Mouse (Mus musculus) liver, embryonic 11.5 days (tissue): Measurements from ENCODE around the gene Fam222a. TPM values are rescaled to one million over a fixed set of nuclear protein-coding genes. Genes with fewer than 3 reads are reported as not detected.

Source experiments
- ATAC-seq: fragments of 200-750 bp; cut with Nextera tagmentation; replicated peaks from 2 replicates; pipeline ENCODE4 v1.8.0; 2017; ENCODE audit warnings: moderate number of reproducible peaks, mild to moderate bottlenecking, moderate TSS enrichment, moderate library complexity; ENCODE audit not compliant: low FRiP score
- DNase-seq: peaks from one replicate; pipeline ENCODE4 v3.0.0-alpha.2; 2017; ENCODE audit warnings: low spot score
- H3K27ac ChIP-seq: fragments of 300-500 bp; sonication (generic); 2 replicates; pipeline ENCODE4 v1.5.1; 2014; ENCODE audit warnings: mild to moderate bottlenecking, low read depth, low read length, control low read depth
- H3K27me3 ChIP-seq: fragments of 300-500 bp; sonication (generic); replicated peaks from 2 replicates; pipeline ENCODE4 v1.6.1; 2014; ENCODE audit warnings: low read length, mixed read lengths; ENCODE audit not compliant: control insufficient read depth, insufficient read depth
- H3K36me3 ChIP-seq: fragments of 300-500 bp; sonication (generic); 2 replicates; pipeline ENCODE4 v1.6.1; 2014; ENCODE audit warnings: mild to moderate bottlenecking, low read length, moderate library complexity, mixed read lengths; ENCODE audit not compliant: control insufficient read depth, insufficient read depth
- H3K4me1 ChIP-seq: fragments of 300-500 bp; sonication (generic); replicated peaks from 2 replicates; pipeline ENCODE4 v1.6.1; 2014; ENCODE audit warnings: low read length, mixed read lengths; ENCODE audit not compliant: control insufficient read depth, insufficient read depth
- H3K4me2 ChIP-seq: fragments of 300-500 bp; sonication (generic); 2 replicates; pipeline ENCODE4 v1.6.1; 2014; ENCODE audit warnings: mild to moderate bottlenecking, control low read depth, moderate library complexity
- H3K4me3 ChIP-seq: fragments of 300-500 bp; sonication (generic); 2 replicates; pipeline ENCODE4 v1.5.1; 2014; ENCODE audit warnings: low read depth, low read length, control low read depth
- H3K9ac ChIP-seq: fragments of 300-500 bp; sonication (generic); 2 replicates; pipeline ENCODE4 v1.6.1; 2014; ENCODE audit warnings: low read depth, low read length, control low read depth
- H3K9me3 ChIP-seq: fragments of 300-500 bp; sonication (generic); 2 replicates; pipeline ENCODE4 v1.6.1; 2016; ENCODE audit warnings: low read length, inconsistent platforms, mixed read lengths; ENCODE audit not compliant: control insufficient read depth
- WGBS: fragments of 180-500 bp; shearing (Covaris S2); extraction: QIAGEN DNeasy Blood & Tissue Kit; methylation state at CpG from one replicate; pipeline ENCODE4 v1.1.7; 2014; 5-methylcytosine and 5-hydroxymethylcytosine counted together
- polyA plus RNA-seq: library from polyadenylated mRNA; unstranded; fragments of >200 nt; fragmentation: Nextera tagmentation; extraction: Ambion mirVana; gene quantifications from 2 replicates; pipeline ENCODE4 v1.2.1, GENCODE M21; 2014

Gene Fam222a
- polyA plus RNA-seq, 1 experiment from 2014 or later, result 2.3 TPM

GRCm38 (mm10) chr5:114651449-114651848, 83.6 kb downstream of the Fam222a start:
- Histone ChIP-seq H3K4me1 (peaks cover 27% of the 10 kb centered on the region), H3K4me2 (no peak overlapping the region), H3K27ac (no peak overlapping the region), H3K27me3 (peaks cover 23% of the 10 kb centered on the region), H3K36me3 (no peaks in the 10 kb centered on the region), H3K9me3 (no peaks in the 10 kb centered on the region), H3K9ac (no peak overlapping the region), H3K4me3 (no peak overlapping the region)
- WGBS, result 34% methylated on average over 3 of the region's 3 CpGs
- DNase-seq (no peak), ATAC-seq (no peak)

DNA sequence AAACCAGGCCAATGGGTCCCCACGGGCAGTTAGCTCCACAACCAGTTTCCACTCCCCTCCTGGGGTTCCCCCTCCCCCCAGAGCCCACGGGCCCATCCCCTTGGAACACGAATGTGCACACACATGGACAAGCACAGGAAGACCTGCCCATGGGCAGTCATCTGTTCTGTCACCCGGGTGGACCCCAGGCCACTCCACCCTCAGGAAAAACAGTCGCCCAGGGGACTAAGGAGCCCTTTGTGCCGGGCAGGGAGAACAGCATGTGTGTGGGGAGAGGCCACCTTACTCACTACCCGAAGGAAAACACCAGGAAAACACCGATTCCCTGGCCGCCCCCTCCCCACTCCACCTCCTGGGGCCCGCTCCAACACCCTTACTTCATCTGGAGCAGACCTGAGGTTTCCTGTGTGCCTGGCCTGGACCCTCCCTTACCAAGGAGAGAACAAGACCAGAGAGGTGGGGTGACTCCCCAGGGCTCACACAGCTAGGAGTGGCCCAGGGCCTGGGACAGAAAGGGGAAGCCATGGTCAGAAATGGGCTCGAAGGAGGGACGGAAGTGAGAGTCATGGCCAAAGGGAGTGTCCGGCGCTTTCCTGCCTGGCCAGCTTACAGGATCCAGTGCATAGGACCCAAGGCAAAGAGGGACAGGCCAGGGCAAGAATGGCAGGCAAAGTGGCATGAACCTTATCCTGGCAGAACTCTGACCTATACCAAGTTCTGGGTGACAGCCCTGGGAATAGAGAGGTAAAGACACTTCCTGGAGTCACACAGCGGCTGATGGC, 86.0 kb downstream of the Fam222a start:
- H3K27ac ChIP-seq, result no peak overlapping the region
- 0 out of 2 replicates have a peak overlapping the region, but pooled peaks have one; percentile 20 for H3K9ac ChIP-seq
- no peaks in the 10 kb centered on the region for H3K36me3 ChIP-seq
- no peak for ATAC-seq
- no peak for DNase-seq
- WGBS, result 65% methylated on average over 12 of the region's 15 CpGs
- no peak overlapping the region for H3K4me3 ChIP-seq
- peaks cover 15% of the 10 kb centered on the region for H3K4me1 ChIP-seq
- peaks cover 44% of the 10 kb centered on the region for H3K27me3 ChIP-seq
- H3K4me2 ChIP-seq, result no peak overlapping the region
- H3K9me3 ChIP-seq, result no peaks in the 10 kb centered on the region

- Histone ChIP-seq H3K4me2 (no peak overlapping the region), H3K27ac (no peak overlapping the region), H3K9me3 (no peaks in the 10 kb centered on the region), H3K4me3 (no peak overlapping the region), H3K9ac (no peak overlapping the region), H3K4me1 (peaks cover 4% of the 10 kb centered on the region), H3K27me3 (peaks cover 51% of the 10 kb centered on the region), H3K36me3 (no peaks in the 10 kb centered on the region)
- 81% methylated on average over 5 of the region's 5 CpGs for WGBS
- no peak for DNase-seq
- ATAC-seq, result no peak
Observed at GRCm38 (mm10) chr5:114655721-114656120, 87.9 kb downstream of the Fam222a start.

GRCm38 (mm10) chr5:114656305-114656704, 88.5 kb downstream of the Fam222a start:
- ATAC-seq (no peak), DNase-seq (no peak)
- no peaks in the 10 kb centered on the region for H3K36me3 ChIP-seq
- 73% methylated on average over 7 of the region's 7 CpGs for WGBS
- no peak overlapping the region for H3K9ac ChIP-seq
- no peaks in the 10 kb centered on the region for H3K9me3 ChIP-seq
- no peak overlapping the region for H3K4me3 ChIP-seq
- no peak overlapping the region for H3K27ac ChIP-seq
- no peak overlapping the region for H3K4me2 ChIP-seq
- peaks cover 52% of the 10 kb centered on the region for H3K27me3 ChIP-seq
- H3K4me1 ChIP-seq, result no peaks in the 10 kb centered on the region

DNA sequence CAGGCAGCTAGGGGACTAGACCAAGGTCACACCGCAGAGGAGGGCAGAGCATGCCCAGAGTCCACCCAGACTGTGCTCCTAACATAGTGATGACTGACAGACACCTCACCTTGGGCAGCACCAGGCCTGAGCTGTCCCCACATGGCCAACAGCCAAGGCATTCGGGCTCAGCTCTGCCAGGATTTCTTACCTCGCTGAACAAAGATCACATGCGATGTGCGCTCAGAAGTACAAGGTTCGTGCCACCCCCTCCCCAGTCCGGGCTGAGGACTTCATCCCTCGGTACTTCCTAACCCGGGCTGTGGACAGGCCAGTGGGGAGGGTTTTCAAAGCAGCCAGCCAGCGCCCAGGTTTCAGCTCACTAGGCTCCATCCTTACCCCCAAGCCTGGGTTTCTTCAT, 89.6 kb downstream of the Fam222a start:
- ATAC-seq (no peak), DNase-seq (no peak)
- no peaks in the 10 kb centered on the region for H3K4me1 ChIP-seq
- H3K4me2 ChIP-seq, result peak overlapping the region; percentile 83
- no peaks in the 10 kb centered on the region for H3K9me3 ChIP-seq
- H3K27ac ChIP-seq, result no peak overlapping the region
- H3K27me3 ChIP-seq, result peaks cover 52% of the 10 kb centered on the region
- H3K9ac ChIP-seq, result no peak overlapping the region
- 46% methylated on average over 10 of the region's 10 CpGs for WGBS
- H3K4me3 ChIP-seq, result no peak overlapping the region; the same call in 1 of the 2 replicates
- H3K36me3 ChIP-seq, result no peaks in the 10 kb centered on the region

DNA sequence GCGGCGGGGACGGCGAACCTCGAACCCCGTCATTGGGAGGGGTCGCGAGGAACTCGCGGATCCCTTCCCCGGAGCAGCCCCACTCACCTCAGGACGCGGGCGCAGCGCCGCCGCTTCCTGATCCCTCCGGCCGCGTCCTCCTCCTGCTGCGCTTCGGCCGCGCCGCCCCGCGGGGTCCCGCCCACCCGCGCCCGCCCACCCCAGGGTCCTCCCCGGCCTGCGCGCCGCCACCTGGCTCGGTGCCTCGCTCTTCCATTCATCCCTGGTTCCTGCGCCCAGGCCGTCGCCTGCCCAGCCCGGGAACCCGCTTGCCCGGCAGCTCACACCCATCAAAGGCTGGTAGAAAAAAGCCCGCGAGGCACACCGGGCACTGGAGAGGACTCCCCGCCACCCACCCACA, 90.4 kb downstream of the Fam222a start, which contains the start of gene Trpv4:
TSS of gene Trpv4 (minus strand) at position 167 of the 400 bp plus-strand sequence.
- Histone ChIP-seq H3K27me3 (peaks cover 52% of the 10 kb centered on the region), H3K9ac (no peak within 1 kb of the TSS), H3K27ac (no peak within 1 kb of the TSS)

GRCm38 (mm10) chr5:114661029-114661428, 93.2 kb downstream of the Fam222a start:
- peaks cover 44% of the 10 kb centered on the region for H3K27me3 ChIP-seq
- H3K9ac ChIP-seq, result no peak overlapping the region
- DNase-seq (no peak), ATAC-seq (no peak)
- H3K4me1 ChIP-seq, result no peaks in the 10 kb centered on the region
- H3K4me2 ChIP-seq, result no peak overlapping the region
- H3K9me3 ChIP-seq, result no peaks in the 10 kb centered on the region
- no peaks in the 10 kb centered on the region for H3K36me3 ChIP-seq
- H3K4me3 ChIP-seq, result no peak overlapping the region
- H3K27ac ChIP-seq, result no peak overlapping the region
- WGBS, result 44% methylated on average over 6 of the region's 6 CpGs

More for the DNA sequence above, 90.4 kb downstream of the Fam222a start, which contains the start of gene Trpv4:
- ATAC-seq (no peak; the same call in 1 of the 2 replicates), DNase-seq (no peak)
- Histone ChIP-seq H3K4me2 (peak within 1 kb of the TSS; percentile 83), H3K9me3 (no peaks in the 10 kb centered on the region), H3K4me1 (no peaks in the 10 kb centered on the region), H3K4me3 (peak within 1 kb of the TSS; percentile 52), H3K36me3 (no peaks in the 10 kb centered on the region)
- 2% methylated on average over 43 of the region's 47 CpGs for WGBS
